In genomic region chr9:58440614-58441013, GRCm38 (mm10) we compare ENCODE assay signal across 13 mouse cellular contexts. TPM values are rescaled to one million over a fixed set of nuclear protein-coding genes. Genes with fewer than 3 reads are reported as not detected.
A peak's percentile ranks its signal among the peaks of the same experiment; 100 is the strongest.
DNase-seq lines count a peak whose midpoint lies in the region; ATAC-seq and TF ChIP-seq lines count a peak whose summit lies in the region.
"Had no signal": no experiment of that assay in that cellular context is flagged by ENCODE, and none has a peak within 500 bp of the region (broad histone marks: within the 10 kb centered on the region; RNA-seq: fewer than 3 reads in every experiment).

No protein-coding gene starts in this region.

- TF ChIP-seq CTCF in layer of hippocampus, adult 2 months (conservative IDR thresholded peaks at IDR 0.05), result no peak

- H3K36me3 ChIP-seq in hindbrain, embryonic 16.5 days (ENCODE audit: control insufficient read depth, insufficient read depth, low read length), result no peaks in the 10 kb centered on the region
- H3K36me3 ChIP-seq: embryonic facial prominence, embryonic 15.5 days; limb, embryonic 13.5 days; midbrain, embryonic 15.5 days had no signal

- peaks cover 41% of the 10 kb centered on the region for H3K4me1 ChIP-seq in hindbrain, embryonic 16.5 days (ENCODE audit: control insufficient read depth, insufficient read depth, low read depth, low read length)

- peak; percentile 55 for DNase-seq in adrenal gland, postnatal 10 days
- no peak for DNase-seq in adrenal gland, postnatal 25 days
- DNase-seq in layer of hippocampus, adult 2 months (ENCODE audit: low spot score in 2 of 2), result no peak
- DNase-seq in layer of hippocampus, postnatal 36 days, result no peak
- DNase-seq in cerebellum, postnatal 10 days, result peak; percentile 86 to 91
- no peak for DNase-seq in B cell, adult 2 months
- no peak for DNase-seq in testis, postnatal 14 days (ENCODE audit: low spot score)
- DNase-seq: kidney, adult 11 months had no signal

- no peaks in the 10 kb centered on the region for H3K9me3 ChIP-seq in hindbrain, embryonic 16.5 days (ENCODE audit: control insufficient read depth, low read length)
- H3K9me3 ChIP-seq: embryonic facial prominence, embryonic 15.5 days; limb, embryonic 13.5 days; midbrain, embryonic 15.5 days had no signal

- H3K27me3 ChIP-seq in hindbrain, embryonic 16.5 days (replicated peaks; ENCODE audit: control insufficient read depth, insufficient read depth, low read length), result no peaks in the 10 kb centered on the region
- H3K27me3 ChIP-seq: embryonic facial prominence, embryonic 15.5 days; limb, embryonic 13.5 days; midbrain, embryonic 15.5 days had no signal

- no peak overlapping the region for H3K4me2 ChIP-seq in hindbrain, embryonic 16.5 days (ENCODE audit: low read length)
- H3K4me2 ChIP-seq: embryonic facial prominence, embryonic 15.5 days; limb, embryonic 13.5 days; midbrain, embryonic 15.5 days had no signal

- peak overlapping the region; percentile 84; the same call in 1 of the 2 replicates for H3K27ac ChIP-seq in layer of hippocampus, adult 2 months
- H3K27ac ChIP-seq in hindbrain, embryonic 16.5 days (ENCODE audit: low read depth, low read length), result peak overlapping the region; percentile 14; the same call in 1 of the 2 replicates
- H3K27ac ChIP-seq: embryonic facial prominence, embryonic 15.5 days; limb, embryonic 13.5 days; midbrain, embryonic 15.5 days had no signal

- no peak overlapping the region for H3K9ac ChIP-seq in hindbrain, embryonic 16.5 days (ENCODE audit: low read depth, low read length)
- H3K9ac ChIP-seq: embryonic facial prominence, embryonic 15.5 days; limb, embryonic 13.5 days; midbrain, embryonic 15.5 days had no signal

- H3K4me3 ChIP-seq in layer of hippocampus, adult 2 months, result no peak overlapping the region
- H3K4me3 ChIP-seq in hindbrain, embryonic 16.5 days (ENCODE audit: low read length), result no peak overlapping the region
- H3K4me3 ChIP-seq: embryonic facial prominence, embryonic 15.5 days; limb, embryonic 13.5 days; midbrain, embryonic 15.5 days had no signal

- ATAC-seq in hindbrain, embryonic 16.5 days, result peak; percentile 53
- ATAC-seq: lung, postnatal 0 days; midbrain, embryonic 15.5 days had no signal

RNA-seq across cellular contexts. Expression of gene Insyn1, which starts 47.8 kb away (rescaled TPM):
- 10 to 100 TPM in 1 of 2 experiments, 1 to 10 TPM in 1; 9.6 to 10.7 TPM for total RNA-seq in adrenal gland, postnatal 10 days (2021)
- total RNA-seq in adrenal gland, postnatal 25 days (2021), result 8.0 and 10.2 TPM in 2 replicates
- 100 to 1,000 TPM; 236 to 254 TPM for total RNA-seq in layer of hippocampus, adult 2 months (2021)
- 100 to 1,000 TPM; 232 to 236 TPM for total RNA-seq in layer of hippocampus, postnatal 36 days (2021)
- polyA plus RNA-seq in hindbrain, embryonic 16.5 days (2015; fragmentation: Nextera tagmentation; extraction: Ambion mirVana), result 8.5 and 9.6 TPM in 2 replicates

Comparison
In these comparisons a context has a peak if more than half of its experiments do, and no peak if none do; other contexts are left out.
1. DNase-seq: peak in adrenal gland, postnatal 10 days (single experiment) and cerebellum, postnatal 10 days (2 of 2); none in adrenal gland, postnatal 25 days (single experiment), layer of hippocampus, adult 2 months (0 of 2), layer of hippocampus, postnatal 36 days (0 of 2), B cell, adult 2 months (0 of 2) and testis, postnatal 14 days (single experiment).
2. RNA of gene Insyn1, which starts 47.8 kb away (total RNA-seq): 236 to 254 TPM in layer of hippocampus, adult 2 months and 232 to 236 TPM in layer of hippocampus, postnatal 36 days; 9.6 to 10.7 TPM in adrenal gland, postnatal 10 days and 8.0 to 10.2 TPM in adrenal gland, postnatal 25 days; every median in the first group is over 10 times any median in the second.